In genomic region chr17:69077544-69077920, GRCm38 (mm10) we compare ENCODE assay signal across 8 mouse cellular contexts. TPM values are rescaled to one million over a fixed set of nuclear protein-coding genes. Genes with fewer than 3 reads are reported as not detected.
DNase-seq lines count a peak whose midpoint lies in the region; ATAC-seq lines count a peak whose summit lies in the region.

No protein-coding gene starts in this region.

- H3K27me3 ChIP-seq in neural tube, embryonic 11.5 days (ENCODE audit: control insufficient read depth, insufficient read depth, low read length) = peaks cover 24% of the 10 kb centered on the region
- peaks cover 61% of the 10 kb centered on the region for H3K27me3 ChIP-seq in limb, embryonic 10.5 days (ENCODE audit: low read depth, poor library complexity, severe bottlenecking)
- H3K27me3 ChIP-seq in stomach, embryonic 15.5 days (replicated peaks) = peaks cover 24% of the 10 kb centered on the region; the same call in 1 of the 2 replicates

- H3K9ac ChIP-seq in neural tube, embryonic 11.5 days (ENCODE audit: low read length) = no peak overlapping the region
- no peak overlapping the region for H3K9ac ChIP-seq in stomach, embryonic 15.5 days

- H3K27ac ChIP-seq in neural tube, embryonic 11.5 days (ENCODE audit: low read depth, low read length) = no peak overlapping the region
- no peak overlapping the region for H3K27ac ChIP-seq in limb, embryonic 10.5 days
- H3K27ac ChIP-seq in stomach, embryonic 15.5 days = no peak overlapping the region

- ATAC-seq in neural tube, embryonic 11.5 days (ENCODE audit: insufficient read depth, low FRiP score, low TSS enrichment) = no peak
- no peak for ATAC-seq in stomach, embryonic 15.5 days (ENCODE audit: insufficient read depth, low FRiP score, low read depth)
- ATAC-seq in megakaryocyte progenitor cell, adult 5-6 weeks (replicated peaks; ENCODE audit: poor library complexity) = no peak
- ATAC-seq in granulocyte monocyte progenitor cell, adult 5-6 weeks (replicated peaks; ENCODE audit: poor library complexity, severe bottlenecking) = no peak

- no peaks in the 10 kb centered on the region for H3K36me3 ChIP-seq in neural tube, embryonic 11.5 days (ENCODE audit: control insufficient read depth, insufficient read depth, low read length)
- no peaks in the 10 kb centered on the region for H3K36me3 ChIP-seq in limb, embryonic 10.5 days
- H3K36me3 ChIP-seq in stomach, embryonic 15.5 days = no peaks in the 10 kb centered on the region

- H3K4me1 ChIP-seq in neural tube, embryonic 11.5 days (ENCODE audit: control insufficient read depth, insufficient read depth, low read length) = peaks cover 5% of the 10 kb centered on the region; the same call in 1 of the 2 replicates
- peaks cover 23% of the 10 kb centered on the region for H3K4me1 ChIP-seq in limb, embryonic 10.5 days
- H3K4me1 ChIP-seq in stomach, embryonic 15.5 days = peaks cover 10% of the 10 kb centered on the region; the same call in 1 of the 2 replicates

- H3K4me3 ChIP-seq in neural tube, embryonic 11.5 days (ENCODE audit: low read depth, low read length) = peak overlapping the region; percentile 54; the same call in 1 of the 2 replicates
- no peak overlapping the region for H3K4me3 ChIP-seq in limb, embryonic 10.5 days
- peak overlapping the region; percentile 48 for H3K4me3 ChIP-seq in stomach, embryonic 15.5 days (replicated peaks)

- peak; percentile 10 for DNase-seq in embryo, embryonic 9.5 days (ENCODE audit: extremely low spot score)
- DNase-seq in embryo, embryonic 10 days (ENCODE audit: low spot score) = no peak
- no peak for DNase-seq in neural tube, embryonic 11.5 days (ENCODE audit: low spot score)
- no peak for DNase-seq in neural tube, embryonic 10.5 days (ENCODE audit: extremely low spot score, low spot score)
- peak; percentile 33 for DNase-seq in limb, embryonic 10.5 days (ENCODE audit: low spot score)

- no peaks in the 10 kb centered on the region for H3K9me3 ChIP-seq in neural tube, embryonic 11.5 days (ENCODE audit: control insufficient read depth, low read length)
- H3K9me3 ChIP-seq in limb, embryonic 10.5 days (replicated peaks) = no peaks in the 10 kb centered on the region
- H3K9me3 ChIP-seq in stomach, embryonic 15.5 days = no peaks in the 10 kb centered on the region

- 6% methylated on average over 11 of the region's 11 CpGs for WGBS in neural tube, embryonic 11.5 days
- WGBS in limb, embryonic 10.5 days = 8% methylated on average over 11 of the region's 11 CpGs
- WGBS in stomach, embryonic 15.5 days = 17% methylated on average over 11 of the region's 11 CpGs

- H3K4me2 ChIP-seq in neural tube, embryonic 11.5 days (ENCODE audit: low read depth) = peak overlapping the region; percentile 99
- peak overlapping the region; percentile 93 for H3K4me2 ChIP-seq in stomach, embryonic 15.5 days

RNA-seq across cellular contexts. Expression of gene Epb41l3, which starts 2.0 kb away (rescaled TPM):
- 97.6 TPM in 2 replicates for polyA plus RNA-seq in neural tube, embryonic 11.5 days (2014; fragmentation: Nextera tagmentation; extraction: Ambion mirVana)
- 39.9 and 58.5 TPM in 2 replicates for polyA plus RNA-seq in limb, embryonic 10.5 days (2016; fragmentation: Nextera tagmentation; extraction: Ambion mirVana)
- polyA plus RNA-seq in stomach, embryonic 15.5 days (2015; fragmentation: Nextera tagmentation; extraction: Ambion mirVana) = 57.2 and 71.0 TPM in 2 replicates
- 2.2 and 2.4 TPM in 2 replicates for total RNA-seq in megakaryocyte progenitor cell, adult 5-6 weeks (2015)
- total RNA-seq in megakaryocyte progenitor cell, adult 5-6 weeks (2017) = 0.42 and 1.7 TPM in 2 replicates
- 4.0 TPM in 1 of 2 replicates, not detected in the other for total RNA-seq in granulocyte monocyte progenitor cell, adult 5-6 weeks (2014; fragmentation: Nextera tagmentation)
- not detected in 2 replicates for total RNA-seq in granulocyte monocyte progenitor cell, adult 5-6 weeks (2017)

Comparison
In these comparisons a context has a peak if more than half of its experiments do, and no peak if none do; other contexts are left out.
1. DNase-seq: peak in embryo, embryonic 9.5 days (single experiment) and limb, embryonic 10.5 days (single experiment); none in embryo, embryonic 10 days (single experiment), neural tube, embryonic 11.5 days (single experiment) and neural tube, embryonic 10.5 days (single experiment).